Mouse (Mus musculus) heart, embryonic 12.5 days (tissue): ENCODE results near the gene Cbln3. TPM values are rescaled to one million over a fixed set of nuclear protein-coding genes. Genes with fewer than 3 reads are reported as not detected.

Experiments
- ATAC-seq: fragments of 200-750 bp; cut with Nextera tagmentation; 2 replicates; pipeline ENCODE4 v1.8.0; 2017; ENCODE audit warnings: moderate TSS enrichment, moderate library complexity; ENCODE audit not compliant: insufficient number of reproducible peaks, low FRiP score
- H3K27ac ChIP-seq: fragments of 300-500 bp; sonication (generic); 2 replicates; pipeline ENCODE4 v1.5.1; 2016; ENCODE audit warnings: mild to moderate bottlenecking, moderate library complexity; ENCODE audit not compliant: poor library complexity, severe bottlenecking
- H3K27me3 ChIP-seq: fragments of 300-500 bp; sonication (generic); replicated peaks from 2 replicates; pipeline ENCODE4 v1.6.1; 2016; ENCODE audit warnings: mild to moderate bottlenecking, moderate library complexity
- H3K36me3 ChIP-seq: fragments of 300-500 bp; sonication (generic); 2 replicates; pipeline ENCODE4 v1.6.1; 2016; ENCODE audit warnings: mild to moderate bottlenecking, moderate library complexity
- H3K4me1 ChIP-seq: fragments of 300-500 bp; sonication (generic); replicated peaks from 2 replicates; pipeline ENCODE4 v1.6.1; 2016; ENCODE audit warnings: mild to moderate bottlenecking
- H3K4me2 ChIP-seq: fragments of 300-500 bp; sonication (generic); 2 replicates; pipeline ENCODE4 v1.6.1; 2016; ENCODE audit warnings: mild to moderate bottlenecking, moderate library complexity
- H3K4me3 ChIP-seq: fragments of 300-500 bp; sonication (generic); 2 replicates; pipeline ENCODE4 v1.5.1; 2016; ENCODE audit warnings: mild to moderate bottlenecking
- H3K9ac ChIP-seq: fragments of 300-500 bp; sonication (generic); 2 replicates; pipeline ENCODE4 v1.6.1; 2016; ENCODE audit warnings: mild to moderate bottlenecking, moderate library complexity
- H3K9me3 ChIP-seq: fragments of 300-500 bp; sonication (generic); replicated peaks from 2 replicates; pipeline ENCODE4 v1.6.1; 2016; ENCODE audit warnings: mild to moderate bottlenecking, moderate library complexity
- WGBS: fragments of 180-500 bp; shearing (Covaris S2); methylation state at CpG from one replicate; pipeline ENCODE4 v1.1.7; 2016; 5-methylcytosine and 5-hydroxymethylcytosine counted together
- polyA plus RNA-seq: library from polyadenylated mRNA; unstranded; fragments of >200 nt; fragmentation: Nextera tagmentation; extraction: Ambion mirVana; gene quantifications from 2 replicates; pipeline ENCODE4 v1.2.1, GENCODE M21; 2016

The Cbln3 gene
- polyA plus RNA-seq, 1 experiment from 2014 or later: 0.57 TPM

- no peak for ATAC-seq
- H3K27me3 ChIP-seq: no peaks in the 10 kb centered on the region
- H3K4me1 ChIP-seq: 0 out of 2 replicates have a peak, but pooled peaks cover 2% of the 10 kb centered on the region
- 51% methylated on average over 4 of the region's 4 CpGs for WGBS
- no peak overlapping the region for H3K9ac ChIP-seq
- no peak overlapping the region for H3K4me3 ChIP-seq
- H3K9me3 ChIP-seq: no peaks in the 10 kb centered on the region
- H3K4me2 ChIP-seq: no peak overlapping the region
- H3K27ac ChIP-seq: no peak overlapping the region
- H3K36me3 ChIP-seq: no peaks in the 10 kb centered on the region
Observed at GRCm38 (mm10) chr14:55840853-55841366, 43.3 kb downstream of the Cbln3 start.

DNA sequence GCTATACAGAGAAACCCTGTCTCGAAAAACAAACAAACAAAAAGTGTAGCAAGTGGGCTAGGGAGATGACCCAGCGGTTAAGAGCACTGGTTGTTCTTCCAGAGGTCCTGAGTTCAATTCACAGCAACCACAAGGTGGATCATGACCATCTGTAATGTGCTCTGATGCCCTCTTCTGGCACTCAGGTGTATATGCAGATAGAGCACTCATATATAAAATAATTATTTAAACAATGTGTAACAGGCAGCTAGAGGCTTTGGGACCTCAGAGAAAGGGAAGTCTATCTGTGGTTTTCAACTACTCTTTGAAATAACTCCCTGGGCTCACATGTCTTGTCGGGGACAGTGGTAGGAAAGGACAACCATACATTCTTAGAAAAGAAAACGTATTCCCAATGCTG is 45.5 kb downstream of the Cbln3 start:
- Histone ChIP-seq H3K9me3 (no peaks in the 10 kb centered on the region), H3K9ac (no peak overlapping the region), H3K27me3 (no peaks in the 10 kb centered on the region), H3K36me3 (no peaks in the 10 kb centered on the region), H3K4me2 (no peak overlapping the region), H3K4me1 (peaks cover 15% of the 10 kb centered on the region), H3K4me3 (no peak overlapping the region), H3K27ac (no peak overlapping the region)
- ATAC-seq: no peak
- WGBS: 78% methylated on average over 4 of the region's 4 CpGs

DNA sequence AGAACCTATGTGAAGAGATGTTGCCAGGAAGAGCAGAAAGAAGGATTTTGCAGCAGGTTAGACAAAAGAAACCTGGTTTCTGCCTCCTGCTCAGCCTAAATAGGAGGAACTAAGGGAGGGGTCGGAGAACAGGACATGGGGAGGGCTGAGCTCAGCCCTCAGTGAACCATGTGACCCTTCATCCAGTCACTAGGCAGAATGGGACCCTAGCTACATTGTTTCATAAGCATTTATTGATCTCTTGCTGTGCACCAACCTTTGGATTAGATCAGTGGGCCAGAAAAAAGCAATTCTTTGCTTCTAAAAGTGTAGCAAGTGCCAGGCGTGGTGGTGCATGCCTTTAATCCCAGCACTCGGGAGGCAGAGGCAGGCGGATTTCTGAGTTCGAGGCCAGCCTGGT is 45.9 kb downstream of the Cbln3 start:
- Histone ChIP-seq H3K9me3 (no peaks in the 10 kb centered on the region), H3K27ac (no peak overlapping the region), H3K9ac (no peak overlapping the region), H3K4me1 (peaks cover 15% of the 10 kb centered on the region), H3K4me3 (no peak overlapping the region), H3K27me3 (no peaks in the 10 kb centered on the region), H3K36me3 (no peaks in the 10 kb centered on the region), H3K4me2 (no peak overlapping the region)
- ATAC-seq: no peak
- 90% methylated on average over 5 of the region's 5 CpGs for WGBS

- Histone ChIP-seq H3K4me3 (no peak overlapping the region), H3K4me2 (no peak overlapping the region), H3K9ac (no peak overlapping the region), H3K4me1 (peaks cover 15% of the 10 kb centered on the region), H3K9me3 (no peaks in the 10 kb centered on the region), H3K27ac (no peak overlapping the region), H3K27me3 (no peaks in the 10 kb centered on the region), H3K36me3 (0 out of 2 replicates have a peak, but pooled peaks cover 6% of the 10 kb centered on the region)
- 76% methylated on average over 5 of the region's 5 CpGs for WGBS
- ATAC-seq: no peak
Observed at GRCm38 (mm10) chr14:55834808-55835533, 49.2 kb downstream of the Cbln3 start.

DNA sequence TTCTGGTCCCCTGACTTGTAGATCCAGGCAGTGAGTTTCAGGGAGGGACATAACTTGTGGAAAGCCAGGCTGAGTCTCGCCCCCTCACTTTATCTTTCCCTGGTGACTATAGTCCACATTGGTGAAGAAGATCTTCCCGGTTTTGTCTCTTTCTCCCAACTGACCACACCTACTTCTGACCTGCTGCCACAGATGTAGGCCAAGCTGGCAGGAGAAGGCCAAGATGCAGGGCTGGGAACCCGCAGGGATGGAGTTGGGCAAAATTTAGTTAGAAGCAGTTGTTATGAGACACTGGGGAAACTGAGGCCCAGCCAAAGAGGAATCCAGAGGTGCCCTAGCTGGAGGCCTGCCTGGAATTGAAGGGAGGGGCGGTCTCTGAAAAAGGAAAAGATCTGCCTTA is 51.1 kb downstream of the Cbln3 start:
- Histone ChIP-seq H3K9me3 (no peaks in the 10 kb centered on the region), H3K27me3 (no peaks in the 10 kb centered on the region), H3K9ac (no peak overlapping the region), H3K27ac (no peak overlapping the region), H3K4me1 (peaks cover 28% of the 10 kb centered on the region), H3K4me3 (no peak overlapping the region), H3K36me3 (0 out of 2 replicates have a peak, but pooled peaks cover 6% of the 10 kb centered on the region), H3K4me2 (no peak overlapping the region)
- WGBS: 77% methylated on average over 4 of the region's 4 CpGs
- ATAC-seq: no peak

DNA sequence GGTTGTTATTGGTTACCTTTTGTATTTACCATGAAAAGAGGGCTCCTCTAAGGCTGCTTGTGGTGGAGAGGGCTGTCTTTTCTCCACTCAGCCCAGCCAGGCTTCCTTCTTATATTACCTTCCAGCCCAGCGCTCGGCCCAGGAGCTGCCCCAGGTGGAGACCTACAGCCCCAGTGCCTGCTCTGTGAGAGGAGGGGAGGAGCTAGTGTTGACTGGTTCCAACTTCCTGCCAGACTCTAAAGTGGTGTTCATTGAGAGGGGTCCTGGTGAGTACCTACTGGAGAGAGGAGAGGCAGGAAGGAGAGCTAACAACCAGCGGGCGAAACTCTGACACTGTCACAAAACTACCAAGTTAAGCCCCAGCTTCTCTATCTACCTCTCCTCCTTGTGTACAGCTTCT is 53.9 kb downstream of the Cbln3 start:
- 0 out of 2 replicates have a peak, but pooled peaks cover 6% of the 10 kb centered on the region for H3K36me3 ChIP-seq

DNA sequence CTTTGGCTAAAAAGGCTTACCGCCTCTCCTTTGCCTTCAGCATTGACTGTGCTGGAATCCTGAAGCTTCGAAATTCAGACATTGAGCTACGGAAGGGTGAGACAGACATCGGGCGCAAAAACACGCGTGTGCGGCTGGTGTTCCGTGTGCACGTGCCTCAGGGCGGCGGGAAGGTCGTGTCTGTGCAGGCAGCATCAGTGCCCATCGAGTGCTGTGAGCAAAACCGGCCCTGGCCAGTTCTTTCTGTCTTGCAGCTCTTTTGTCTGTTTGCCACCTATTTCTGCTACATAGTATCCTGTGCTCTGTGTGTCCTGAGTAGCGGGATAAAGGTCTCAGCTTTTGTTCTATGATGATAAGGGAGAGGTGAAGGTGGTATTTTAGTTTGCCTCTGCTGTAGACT is 54.3 kb downstream of the Cbln3 start:
- Histone ChIP-seq H3K4me2 (no peak overlapping the region), H3K4me3 (no peak overlapping the region), H3K9me3 (no peaks in the 10 kb centered on the region), H3K27me3 (no peaks in the 10 kb centered on the region), H3K9ac (no peak overlapping the region), H3K36me3 (0 out of 2 replicates have a peak, but pooled peaks cover 6% of the 10 kb centered on the region), H3K27ac (no peak overlapping the region), H3K4me1 (peaks cover 36% of the 10 kb centered on the region)
- ATAC-seq: no peak
- 89% methylated on average over 16 of the region's 16 CpGs for WGBS

More for the DNA sequence above, 53.9 kb downstream of the Cbln3 start:
- no peak overlapping the region for H3K4me2 ChIP-seq
- no peak overlapping the region for H3K27ac ChIP-seq
- H3K9me3 ChIP-seq: no peaks in the 10 kb centered on the region
- WGBS: 83% methylated on average over 4 of the region's 4 CpGs
- no peaks in the 10 kb centered on the region for H3K27me3 ChIP-seq
- no peak overlapping the region for H3K9ac ChIP-seq
- H3K4me3 ChIP-seq: no peak overlapping the region
- peaks cover 38% of the 10 kb centered on the region for H3K4me1 ChIP-seq
- no peak for ATAC-seq

Other genes with a start within 250 kb of the Cbln3 start
- gene Ipo4, start 248.4 kb downstream of the Cbln3 start, polyA plus RNA-seq: 66.1 and 68.4 TPM in 2 replicates
- gene Gm49378, start 246.5 kb downstream of the Cbln3 start, polyA plus RNA-seq: 3.4 and 5.2 TPM in 2 replicates
- gene Tm9sf1, start 240.6 kb downstream of the Cbln3 start, polyA plus RNA-seq: 86.2 and 92.6 TPM in 2 replicates
- gene Tssk4, start 234.2 kb downstream of the Cbln3 start, polyA plus RNA-seq: 0.45 and 0.60 TPM in 2 replicates
- 74.1 and 76.7 TPM in 2 replicates for gene Mdp1, start 223.9 kb downstream of the Cbln3 start, polyA plus RNA-seq
- gene Gmpr2, start 212.5 kb downstream of the Cbln3 start, polyA plus RNA-seq: 39.8 and 44.6 TPM in 2 replicates
- 457 and 491 TPM in 2 replicates for gene Nedd8, start 212.3 kb downstream of the Cbln3 start, polyA plus RNA-seq
- gene Tinf2, start 202.6 kb downstream of the Cbln3 start, polyA plus RNA-seq: 36.1 and 37.6 TPM in 2 replicates
- gene Tgm1, start 170.5 kb downstream of the Cbln3 start, polyA plus RNA-seq: 0.27 and 0.70 TPM in 2 replicates
- gene Rabggta, start 162.1 kb downstream of the Cbln3 start, polyA plus RNA-seq: 20.9 and 24.4 TPM in 2 replicates
- gene Dhrs1, start 138.7 kb downstream of the Cbln3 start, polyA plus RNA-seq: 59.2 and 60.8 TPM in 2 replicates
- 27.7 and 30.6 TPM in 2 replicates for gene Nop9, start 138.7 kb downstream of the Cbln3 start, polyA plus RNA-seq
- 1.0 and 1.2 TPM in 2 replicates for gene Cideb, start 125.9 kb downstream of the Cbln3 start, polyA plus RNA-seq
- 0.49 and 0.54 TPM in 2 replicates for gene Ltb4r2, start 123.0 kb downstream of the Cbln3 start, polyA plus RNA-seq
- gene Ltb4r1, start 118.4 kb downstream of the Cbln3 start, polyA plus RNA-seq: 0.49 and 0.76 TPM in 2 replicates
- gene Adcy4, start 100.3 kb downstream of the Cbln3 start, polyA plus RNA-seq: 24.4 and 26.2 TPM in 2 replicates
- 19.7 and 20.3 TPM in 2 replicates for gene Ripk3, start 95.5 kb downstream of the Cbln3 start, polyA plus RNA-seq
- gene Nfatc4, start 61.2 kb downstream of the Cbln3 start, polyA plus RNA-seq: 17.5 and 18.6 TPM in 2 replicates
- 33.3 and 38.2 TPM in 2 replicates for gene Nynrin, start 30.4 kb downstream of the Cbln3 start, polyA plus RNA-seq
- gene Khnyn, start 555 bp upstream of the Cbln3 start, polyA plus RNA-seq: 19.8 TPM in 2 replicates
- 38.2 and 40.4 TPM in 2 replicates for gene Sdr39u1, start 15.9 kb upstream of the Cbln3 start, polyA plus RNA-seq
- not detected in 2 replicates for gene Cma1, start 60.3 kb upstream of the Cbln3 start, polyA plus RNA-seq
- gene Cma2, start 66.6 kb upstream of the Cbln3 start, polyA plus RNA-seq: not detected in 2 replicates
- not detected in 2 replicates for gene Mcpt1, start 133.6 kb upstream of the Cbln3 start, polyA plus RNA-seq
- gene Mcpt9, start 146.1 kb upstream of the Cbln3 start, polyA plus RNA-seq: not detected in 2 replicates
- 0.18 TPM in 1 of 2 replicates, not detected in the other for gene Mcpt2, start 157.6 kb upstream of the Cbln3 start, polyA plus RNA-seq
- 0.20 TPM in 1 of 2 replicates, not detected in the other for gene Mcpt4, start 177.9 kb upstream of the Cbln3 start, polyA plus RNA-seq
- gene Mcpt8, start 200.9 kb upstream of the Cbln3 start, polyA plus RNA-seq: not detected in 2 replicates
- gene Ctsg, start 218.2 kb upstream of the Cbln3 start, polyA plus RNA-seq: 0.34 TPM in 1 of 2 replicates, not detected in the other
- not detected in 2 replicates for gene Gzme, start 236.2 kb upstream of the Cbln3 start, polyA plus RNA-seq
- not detected in 2 replicates for gene Gzmd, start 248.2 kb upstream of the Cbln3 start, polyA plus RNA-seq